Mouse (Mus musculus) C2C12 (cell line): ENCODE data around the gene Ssbp2.

Experiments used
- CEBPB ChIP-seq: IDR thresholded peaks from one replicate; pipeline ENCODE4 v1.6.1; 2011; ENCODE audit warnings: low read depth, mild to moderate bottlenecking, control low read depth, moderate library complexity
- CTCF ChIP-seq: IDR thresholded peaks from one replicate; pipeline ENCODE4 v1.5.1; 2011; ENCODE audit not compliant: control insufficient read depth, insufficient read depth, insufficient read length
- MAX ChIP-seq: IDR thresholded peaks from one replicate; pipeline ENCODE4 v1.6.1; 2011; ENCODE audit warnings: mild to moderate bottlenecking, control low read depth
- MYOD1 ChIP-seq: IDR thresholded peaks from one replicate; pipeline ENCODE4 v1.6.1; 2011; ENCODE audit warnings: low read depth; ENCODE audit not compliant: control insufficient read depth, insufficient read length
- MYOG ChIP-seq: IDR thresholded peaks from one replicate; pipeline ENCODE4 v1.6.1; 2011; ENCODE audit not compliant: control insufficient read depth, insufficient read length; ENCODE audit errors: extremely low read depth
- USF1 ChIP-seq: IDR thresholded peaks from one replicate; pipeline ENCODE4 v1.6.1; 2011; ENCODE audit warnings: low read depth, mild to moderate bottlenecking, control low read depth, moderate library complexity

DNA sequence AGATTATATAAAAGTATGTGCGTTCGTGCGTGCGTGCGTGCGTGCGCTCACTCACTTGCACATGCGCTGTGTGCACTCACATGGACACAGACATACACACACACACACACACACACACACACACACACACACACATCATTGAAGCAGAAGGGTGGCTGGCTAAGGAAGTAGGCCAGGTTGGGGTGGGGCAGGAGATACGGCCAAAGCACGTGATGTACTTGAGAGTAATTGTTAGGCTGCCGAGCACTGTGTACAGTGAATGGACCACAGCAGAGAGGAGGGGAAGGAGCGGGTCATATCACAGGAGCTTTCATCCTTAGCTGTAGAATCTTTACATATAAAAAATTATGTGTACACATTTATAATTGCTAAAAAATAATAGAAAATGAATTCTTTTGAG lies 66.0 kb downstream of the Ssbp2 start:
- TF ChIP-seq CTCF (no peak), MAX (no peak), USF1 (no peak), MYOD1 (no peak), MYOG (no peak), CEBPB (no peak)
